Mouse (Mus musculus) right cerebral cortex, postnatal 25 days (tissue): ENCODE data around the gene Gm43518.
A peak's percentile ranks its signal among the peaks of the same experiment; 100 is the strongest.

ENCODE experiments used
- DNase-seq: peaks from one replicate; pipeline ENCODE4 v3.0.0; 2022

The Gm43518 gene

GRCm38 (mm10) chr5:123979221-123979979 lies 52.2 kb downstream of the Gm43518 start:
- peak; percentile 5 for DNase-seq

GRCm38 (mm10) chr5:123979980-123980369 lies 52.8 kb downstream of the Gm43518 start:
- DNase-seq, result peak; percentile 1

- peak; percentile 8 for DNase-seq
Observed at GRCm38 (mm10) chr5:123980521-123981249, 53.5 kb downstream of the Gm43518 start.

- peak; percentile 27 for DNase-seq
Observed at GRCm38 (mm10) chr5:123981250-123981554, 54.0 kb downstream of the Gm43518 start.

- DNase-seq, result peak; percentile 1
Observed at GRCm38 (mm10) chr5:123982838-123983237, 55.6 kb downstream of the Gm43518 start.

- DNase-seq, result no peak
Observed at GRCm38 (mm10) chr5:123985434-123985833, 58.2 kb downstream of the Gm43518 start.

GRCm38 (mm10) chr5:123986925-123987324 lies 59.7 kb downstream of the Gm43518 start:
- no peak for DNase-seq

GRCm38 (mm10) chr5:123987511-123987910 lies 60.3 kb downstream of the Gm43518 start:
- DNase-seq, result no peak
